In the genomic region with DNA sequence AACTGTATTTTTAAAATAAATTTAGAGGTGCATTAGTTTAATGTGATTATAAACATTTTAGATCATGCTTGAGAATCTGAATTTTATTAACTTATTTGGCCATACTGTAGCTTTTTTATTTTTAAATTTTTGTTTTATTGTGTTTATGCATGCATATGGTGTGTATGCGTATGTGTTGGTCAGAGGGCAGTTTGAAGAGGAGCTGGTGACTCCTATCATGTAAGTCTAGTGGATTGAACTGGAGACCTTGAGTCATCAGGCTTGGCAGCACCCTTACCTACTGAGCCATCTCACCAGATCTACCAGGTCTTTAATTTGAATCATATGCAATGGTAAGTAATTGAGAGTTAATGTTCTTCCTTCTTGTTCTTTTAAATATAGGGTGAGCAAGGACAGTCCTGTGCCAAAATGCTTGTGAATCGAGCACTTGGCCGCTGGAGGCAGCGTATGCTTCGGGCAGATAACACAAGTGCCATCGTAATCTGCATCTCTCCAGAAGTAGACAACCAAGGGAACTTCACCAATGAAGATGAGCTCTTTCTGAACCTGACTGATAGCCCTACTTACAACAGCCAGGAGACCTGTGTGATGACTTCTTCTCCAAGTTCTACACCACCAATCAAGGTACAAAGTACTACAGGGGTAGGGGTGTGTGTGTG, we compare ENCODE assay signal across 14 mouse cellular contexts. TPM values are rescaled to one million over a fixed set of nuclear protein-coding genes. Genes with fewer than 3 reads are reported as not detected.
DNase-seq lines count a peak whose midpoint lies in the region; ATAC-seq and TF ChIP-seq lines count a peak whose summit lies in the region.
"Had no signal": no experiment of that assay in that cellular context is flagged by ENCODE, and none has a peak within 500 bp of the region (broad histone marks: within the 10 kb centered on the region; RNA-seq: fewer than 3 reads in every experiment).

No protein-coding gene starts in this region.

- in situ Hi-C loops in Patski (cut with MboI; ENCODE audit: low pct_unique_long_range_greater_than_20kb), result loop anchor here (5.0 kb wide), 1 partner anchor 57 kb away; no protein-coding TSS in a partner anchor

- TF ChIP-seq CTCF in Patski (IDR thresholded peaks at IDR 0.05), result peak; percentile 10

- ATAC-seq in Patski, result no peak
- ATAC-seq: lung, postnatal 0 days had no signal

- H3K27me3 ChIP-seq in Patski, result no peaks in the 10 kb centered on the region
- H3K27me3 ChIP-seq: neural tube, embryonic 15.5 days had no signal

- DNase-seq in heart, adult 11 months, result peak; percentile 80
- no peak for DNase-seq in heart, postnatal 36 days
- DNase-seq in Patski (ENCODE audit: low read depth, low spot score) (no peak), liver (peak; percentile 88)
- peak; percentile 49 to 76 for DNase-seq in spleen, postnatal 10 days (ENCODE audit: low spot score in 2 of 2)
- no peak for DNase-seq in adrenal gland, adult (ENCODE audit: inconsistent age in 2 of 2, low spot score in 1 of 2)
- DNase-seq in testis, postnatal 10 days (ENCODE audit: low spot score), result no peak
- DNase-seq in cerebellum, adult 11-12 months, result no peak
- DNase-seq: cerebellum, adult 9-10 months; kidney, postnatal 25 days; layer of hippocampus, postnatal 36 days; thymus, postnatal 4 days had no signal

- intact Hi-C loops in heart, postnatal 36 days (cut with DNase I), result loop anchor here (5.0 kb wide), 1 partner anchor 157 kb away; no protein-coding TSS in a partner anchor

- CTCF ChIA-PET in Patski (lab: Charles Lee), result interaction anchor here (1.1 to 1.4 kb wide), 2 partner anchors 10 to 25 kb away, joined by 3 read pairs; no protein-coding TSS in a partner anchor

- POLR2A ChIA-PET in Patski (lab: Charles Lee), result interaction anchor here (0.7 kb wide), 1 partner anchor 86 kb away, joined by 4 read pairs; no protein-coding TSS in a partner anchor

RNA-seq across cellular contexts. Expression of gene Bcas3, which starts 13.7 kb away (rescaled TPM):
- total RNA-seq in heart, postnatal 36 days (2021), result 10 to 100 TPM; 35.8 to 48.8 TPM
- polyA plus RNA-seq in Patski (2021), result 31.6 TPM

RNA-seq across cellular contexts. Expression of gene Ppm1d, which starts 28.3 kb away (rescaled TPM):
- total RNA-seq in heart, postnatal 36 days (2021), result 10 to 100 TPM; 10.5 to 11.3 TPM
- polyA plus RNA-seq in Patski (2021), result 16.7 TPM

Comparison
In these comparisons a context has a peak if more than half of its experiments do, and no peak if none do; other contexts are left out.
1. DNase-seq: peak in heart, adult 11 months (single experiment), liver (single experiment) and spleen, postnatal 10 days (2 of 2); none in heart, postnatal 36 days (0 of 2), Patski (single experiment), adrenal gland, adult (0 of 2), testis, postnatal 10 days (single experiment) and cerebellum, adult 11-12 months (single experiment).